Mouse (Mus musculus) hindbrain, postnatal 0 days (tissue): ENCODE measurements around the gene Mtx3. TPM values are rescaled to one million over a fixed set of nuclear protein-coding genes. Genes with fewer than 3 reads are reported as not detected.

ENCODE experiments used
- ATAC-seq: fragments of 200-750 bp; cut with Nextera tagmentation; 2 replicates; pipeline ENCODE4 v1.8.0; 2017; ENCODE audit warnings: mild to moderate bottlenecking, moderate TSS enrichment, moderate library complexity
- DNase-seq: peaks from one replicate; pipeline ENCODE4 v3.0.0-alpha.2; 2015; ENCODE audit warnings: low spot score
- H3K27ac ChIP-seq: fragments of 300-500 bp; sonication (generic); 2 replicates; pipeline ENCODE4 v1.5.1; 2014; ENCODE audit warnings: mild to moderate bottlenecking
- H3K27me3 ChIP-seq: fragments of 300-500 bp; sonication (generic); 2 replicates; pipeline ENCODE4 v1.6.1; 2014; ENCODE audit warnings: low read length, mixed read lengths; ENCODE audit not compliant: insufficient read depth
- H3K36me3 ChIP-seq: fragments of 300-500 bp; sonication (generic); 2 replicates; pipeline ENCODE4 v1.6.1; 2014; ENCODE audit warnings: low read length, mixed read lengths; ENCODE audit not compliant: insufficient read depth
- H3K4me1 ChIP-seq: fragments of 300-500 bp; sonication (generic); 2 replicates; pipeline ENCODE4 v1.6.1; 2014; ENCODE audit warnings: antibody characterized with exemption, low read length, mixed read lengths; ENCODE audit not compliant: insufficient read depth
- H3K4me2 ChIP-seq: fragments of 300-500 bp; sonication (generic); 2 replicates; pipeline ENCODE4 v1.6.1; 2014; ENCODE audit warnings: low read depth, mild to moderate bottlenecking, low read length, moderate library complexity, mixed read lengths
- H3K4me3 ChIP-seq: fragments of 300-500 bp; sonication (generic); 2 replicates; pipeline ENCODE4 v1.5.1; 2014; ENCODE audit warnings: low read length
- H3K9ac ChIP-seq: fragments of 300-500 bp; sonication (generic); replicated peaks from 2 replicates; pipeline ENCODE4 v1.6.1; 2014; ENCODE audit warnings: mild to moderate bottlenecking, low read length, moderate library complexity, mixed read lengths
- H3K9me3 ChIP-seq: fragments of 300-500 bp; sonication (generic); 2 replicates; pipeline ENCODE4 v1.6.1; 2016; ENCODE audit warnings: low read length, mixed read lengths
- CTCF ChIP-seq: IDR thresholded peaks from 2 replicates; pipeline ENCODE4 v1.5.1; 2016; ENCODE audit warnings: antibody characterized with exemption, control low read depth, low read depth
- WGBS: fragments of 180-500 bp; shearing (Covaris S2); extraction: QIAGEN DNeasy Blood & Tissue Kit; methylation state at CpG from one replicate; pipeline ENCODE4 v1.1.7; 2014; 5-methylcytosine and 5-hydroxymethylcytosine counted together
- polyA plus RNA-seq: library from polyadenylated mRNA; unstranded; fragments of >200 nt; fragmentation: Nextera tagmentation; extraction: Ambion mirVana; gene quantifications from 2 replicates; pipeline ENCODE4 v1.2.1, GENCODE M21; 2015
- total RNA-seq: library from RNA; depleted of rRNA; stranded (reverse); fragments of >200 nt; gene quantifications from 2 replicates; pipeline ENCODE4 v1.2.3, GENCODE M21; 2014; rRNA removed

Mtx3 gene
- total and polyA plus RNA-seq, 2 experiments from 2014 or later = 3.6 to 19.9 TPM

DNA sequence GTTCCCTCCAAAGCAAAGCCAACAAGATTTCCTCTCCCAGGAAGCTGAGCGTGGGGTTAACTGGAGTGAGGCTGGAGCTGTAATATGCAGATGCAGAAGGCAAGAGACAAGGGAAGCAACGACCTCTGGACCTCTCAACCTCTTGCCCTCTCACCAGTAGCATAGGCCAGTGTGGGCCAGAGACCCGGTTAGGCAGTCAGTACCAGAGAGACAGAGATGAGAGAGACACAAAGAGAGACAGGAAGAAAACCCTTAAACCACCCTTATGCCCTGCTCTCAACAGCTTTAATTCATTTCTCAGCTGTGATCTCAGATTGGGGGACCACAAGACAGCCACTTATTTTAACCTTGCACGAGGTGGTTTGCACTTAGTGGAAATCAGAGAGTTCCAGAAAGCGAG is 62.8 kb downstream of the Mtx3 start:
- Histone ChIP-seq H3K27ac (no peak overlapping the region), H3K4me1 (no peaks in the 10 kb centered on the region), H3K36me3 (no peaks in the 10 kb centered on the region), H3K9ac (no peak overlapping the region), H3K9me3 (no peaks in the 10 kb centered on the region), H3K4me3 (no peak overlapping the region), H3K27me3 (no peaks in the 10 kb centered on the region), H3K4me2 (no peak overlapping the region)
- no peak for TF ChIP-seq CTCF
- 60% methylated on average over 5 of the region's 5 CpGs for WGBS
- no peak for ATAC-seq
- DNase-seq = no peak

Other genes starting within 250 kb of the Mtx3 start
- 42.8 and 52.5 TPM in 2 replicates for gene Serinc5, start 233.7 kb upstream of the Mtx3 start, total RNA-seq
- 14.3 and 14.8 TPM in 2 replicates for gene Serinc5, start 233.7 kb upstream of the Mtx3 start, polyA plus RNA-seq
- gene Thbs4, start 49.9 kb upstream of the Mtx3 start, total RNA-seq = 0.93 and 0.94 TPM in 2 replicates
- gene Thbs4, start 49.9 kb upstream of the Mtx3 start, polyA plus RNA-seq = 1.00 and 1.3 TPM in 2 replicates